Mouse (Mus musculus) intestine, embryonic 16.5 days (tissue): ENCODE measurements at regions not wholly inside any gene's neighbourhood (a gene's known extent, or its start where the extent isn't known, plus 50 kb on each side); places are given as distances from the start of the nearest gene placed in this dataset.

ENCODE experiments used
- ATAC-seq: fragments of 200-750 bp; cut with Nextera tagmentation; 2 replicates; pipeline ENCODE4 v1.8.0; 2017; ENCODE audit warnings: moderate TSS enrichment, moderate library complexity
- H3K27ac ChIP-seq: fragments of 300-500 bp; sonication (generic); 2 replicates; pipeline ENCODE4 v1.5.1; 2014; ENCODE audit warnings: mild to moderate bottlenecking, low read length
- H3K27me3 ChIP-seq: fragments of 300-500 bp; sonication (generic); replicated peaks from 2 replicates; pipeline ENCODE4 v1.6.1; 2014; ENCODE audit warnings: low read length, control low read depth, mixed read lengths; ENCODE audit not compliant: control insufficient read depth, insufficient read depth
- H3K36me3 ChIP-seq: fragments of 300-500 bp; sonication (generic); 2 replicates; pipeline ENCODE4 v1.6.1; 2014; ENCODE audit warnings: low read length, control low read depth; ENCODE audit not compliant: control insufficient read depth, insufficient read depth
- H3K4me1 ChIP-seq: fragments of 300-500 bp; sonication (generic); 2 replicates; pipeline ENCODE4 v1.6.1; 2014; ENCODE audit warnings: low read length, control low read depth, mixed read lengths; ENCODE audit not compliant: control insufficient read depth, insufficient read depth
- H3K4me2 ChIP-seq: fragments of 300-500 bp; sonication (generic); 2 replicates; pipeline ENCODE4 v1.6.1; 2014; ENCODE audit warnings: low read depth, low read length, control low read depth
- H3K4me3 ChIP-seq: fragments of 300-500 bp; sonication (generic); 2 replicates; pipeline ENCODE4 v1.5.1; 2014; ENCODE audit warnings: mild to moderate bottlenecking, low read length
- H3K9ac ChIP-seq: fragments of 300-500 bp; sonication (generic); 2 replicates; pipeline ENCODE4 v1.6.1; 2014; ENCODE audit warnings: low read depth, low read length
- H3K9me3 ChIP-seq: fragments of 300-500 bp; sonication (generic); 2 replicates; pipeline ENCODE4 v1.6.1; 2016; ENCODE audit warnings: low read length, control low read depth; ENCODE audit not compliant: control insufficient read depth
- WGBS: fragments of 180-500 bp; shearing (Covaris S2); extraction: QIAGEN DNeasy Blood & Tissue Kit; methylation state at CpG from one replicate; pipeline ENCODE4 v1.1.7; 2014; 5-methylcytosine and 5-hydroxymethylcytosine counted together

DNA sequence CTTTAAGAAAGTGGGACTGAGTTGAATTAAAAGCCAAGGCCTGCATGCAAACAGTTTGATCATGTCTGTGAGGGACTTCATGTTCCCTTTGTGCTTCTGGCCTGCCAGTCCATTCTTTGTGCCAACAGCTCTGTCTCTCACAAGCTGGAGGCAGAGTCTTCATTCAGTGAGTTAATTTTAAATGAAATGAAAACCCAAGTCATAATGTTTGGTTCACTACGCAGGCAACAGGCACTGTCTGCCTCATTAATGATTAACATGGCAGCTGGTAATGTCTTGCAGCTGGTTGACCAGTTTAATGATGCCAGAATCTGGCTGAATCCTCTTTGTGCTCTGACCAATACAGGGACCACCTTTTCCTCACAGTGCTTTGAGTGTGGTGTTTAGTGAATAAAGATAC lies 380.6 kb downstream of the Sec16b start:
- H3K27me3 ChIP-seq: no peaks in the 10 kb centered on the region
- no peaks in the 10 kb centered on the region for H3K9me3 ChIP-seq
- no peaks in the 10 kb centered on the region for H3K4me1 ChIP-seq
- WGBS: 32% methylated on average over 1 of the region's 1 CpGs
- H3K36me3 ChIP-seq: no peaks in the 10 kb centered on the region
- no peak overlapping the region for H3K27ac ChIP-seq
- H3K9ac ChIP-seq: no peak overlapping the region
- no peak overlapping the region for H3K4me2 ChIP-seq
- ATAC-seq: 0 out of 2 replicates have a peak, but pooled peaks have one; percentile 56
- H3K4me3 ChIP-seq: no peak overlapping the region

DNA sequence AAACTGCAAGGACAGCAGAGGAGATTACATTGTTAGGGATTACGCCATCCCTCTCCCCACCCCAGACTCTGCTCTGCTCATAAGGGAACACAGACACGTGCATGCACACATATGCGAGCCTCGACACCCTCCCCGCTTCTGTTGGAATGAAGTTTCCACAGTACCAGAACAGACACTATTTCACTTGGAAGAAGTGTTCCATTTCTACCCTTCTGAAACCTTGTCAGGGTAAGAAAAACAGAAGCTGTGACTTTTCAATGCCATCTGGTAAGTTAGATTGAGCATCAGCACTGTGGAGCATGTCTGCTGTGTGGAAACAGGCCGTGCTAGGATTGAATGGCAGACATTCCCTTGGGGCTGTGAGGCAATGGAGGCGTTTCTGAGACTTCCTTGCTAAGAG lies 382.0 kb downstream of the Sec16b start:
- ATAC-seq: no peak
- H3K27ac ChIP-seq: no peak overlapping the region
- no peak overlapping the region for H3K4me2 ChIP-seq
- H3K9ac ChIP-seq: no peak overlapping the region
- no peaks in the 10 kb centered on the region for H3K27me3 ChIP-seq
- no peak overlapping the region for H3K4me3 ChIP-seq
- H3K4me1 ChIP-seq: no peaks in the 10 kb centered on the region
- 83% methylated on average over 7 of the region's 7 CpGs for whole genome bisulfite sequencing
- no peaks in the 10 kb centered on the region for H3K9me3 ChIP-seq
- no peaks in the 10 kb centered on the region for H3K36me3 ChIP-seq

DNA sequence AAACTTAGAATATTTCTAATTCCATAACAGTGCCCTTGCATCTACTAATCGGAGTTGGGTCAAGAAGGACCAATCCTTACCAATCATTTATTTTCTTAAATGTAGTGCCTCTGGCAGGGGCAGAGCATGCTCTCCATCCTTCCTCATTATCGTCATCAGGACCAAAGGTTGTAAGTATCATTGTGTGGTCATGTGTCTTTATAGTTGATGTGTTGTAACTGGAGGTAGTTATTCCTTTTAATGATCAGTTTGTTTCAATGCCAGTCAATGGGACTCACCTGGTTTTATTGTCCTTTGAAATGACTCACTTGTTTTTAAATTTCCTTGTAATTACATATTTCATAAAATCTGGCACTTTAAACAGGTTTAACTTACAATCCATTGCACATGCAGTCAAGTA lies 399.6 kb downstream of the Sec16b start:
- WGBS: 70% methylated on average over 2 of the region's 2 CpGs
- H3K4me3 ChIP-seq: no peak overlapping the region
- ATAC-seq: peak; percentile 92

DNA sequence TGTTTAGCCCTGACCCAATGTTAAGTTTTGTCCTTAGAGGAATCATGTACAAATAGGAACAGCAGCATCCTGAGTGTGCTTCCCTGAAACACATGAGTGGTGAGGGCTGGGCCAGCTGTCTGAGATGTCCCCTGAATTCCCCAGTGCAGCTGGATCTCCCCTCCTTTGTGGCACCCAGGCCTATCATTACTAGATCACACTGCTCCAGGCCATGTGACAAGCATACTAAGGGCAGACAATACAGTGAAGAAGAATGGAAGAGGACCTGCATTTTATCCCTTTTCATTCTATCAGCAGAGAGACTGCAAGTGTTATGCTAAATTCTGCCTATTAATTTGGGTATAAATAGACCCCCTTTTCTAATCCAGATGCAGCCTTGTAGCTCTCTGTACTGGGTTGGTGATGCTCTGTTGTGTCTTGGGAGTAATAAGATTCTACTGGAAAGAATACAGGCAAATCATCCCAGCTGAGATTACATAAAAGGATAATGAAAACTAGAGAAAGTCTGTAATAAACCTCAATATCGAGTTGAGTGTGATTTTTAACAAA lies 418.3 kb downstream of the Brinp2 start:
- no peak overlapping the region for H3K4me3 ChIP-seq
- ATAC-seq: no peak
- 64% methylated on average over 1 of the region's 1 CpGs for WGBS

More for the DNA sequence above, 399.6 kb downstream of the Sec16b start:
- Histone ChIP-seq H3K9me3 (no peaks in the 10 kb centered on the region), H3K27me3 (no peaks in the 10 kb centered on the region), H3K4me2 (no peak overlapping the region), H3K4me1 (no peaks in the 10 kb centered on the region), H3K9ac (no peak overlapping the region), H3K27ac (no peak overlapping the region), H3K36me3 (no peaks in the 10 kb centered on the region)

DNA sequence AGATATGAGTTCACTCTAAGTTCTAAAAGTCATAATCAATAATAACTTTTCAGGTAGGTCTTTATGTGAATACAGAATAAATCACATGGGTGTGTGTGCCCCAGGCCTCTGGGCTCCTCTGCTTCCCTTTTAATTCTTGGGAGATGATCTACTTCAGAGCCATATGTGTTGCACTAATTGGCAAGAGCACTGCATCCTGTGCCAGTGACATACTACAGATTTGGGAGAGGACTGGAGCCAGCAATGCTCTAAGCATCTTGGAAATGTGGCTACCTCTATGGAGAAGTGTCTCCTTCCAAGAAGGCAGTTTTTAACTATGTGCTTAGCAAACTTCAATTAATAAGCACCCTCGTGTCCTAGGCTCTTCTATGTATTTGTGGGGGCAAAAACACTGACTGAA lies 416.6 kb downstream of the Brinp2 start:
- H3K4me1 ChIP-seq: no peaks in the 10 kb centered on the region
- H3K4me2 ChIP-seq: no peak overlapping the region
- no peak overlapping the region for H3K4me3 ChIP-seq
- WGBS: 76% methylated on average over 1 of the region's 1 CpGs
- no peaks in the 10 kb centered on the region for H3K9me3 ChIP-seq
- H3K9ac ChIP-seq: no peak overlapping the region
- no peak overlapping the region for H3K27ac ChIP-seq
- no peak for ATAC-seq
- no peaks in the 10 kb centered on the region for H3K36me3 ChIP-seq
- no peaks in the 10 kb centered on the region for H3K27me3 ChIP-seq

More for the DNA sequence above, 418.3 kb downstream of the Brinp2 start:
- no peaks in the 10 kb centered on the region for H3K9me3 ChIP-seq
- no peaks in the 10 kb centered on the region for H3K4me1 ChIP-seq
- no peak overlapping the region for H3K27ac ChIP-seq
- no peaks in the 10 kb centered on the region for H3K36me3 ChIP-seq
- H3K9ac ChIP-seq: no peak overlapping the region
- no peaks in the 10 kb centered on the region for H3K27me3 ChIP-seq
- H3K4me2 ChIP-seq: no peak overlapping the region

DNA sequence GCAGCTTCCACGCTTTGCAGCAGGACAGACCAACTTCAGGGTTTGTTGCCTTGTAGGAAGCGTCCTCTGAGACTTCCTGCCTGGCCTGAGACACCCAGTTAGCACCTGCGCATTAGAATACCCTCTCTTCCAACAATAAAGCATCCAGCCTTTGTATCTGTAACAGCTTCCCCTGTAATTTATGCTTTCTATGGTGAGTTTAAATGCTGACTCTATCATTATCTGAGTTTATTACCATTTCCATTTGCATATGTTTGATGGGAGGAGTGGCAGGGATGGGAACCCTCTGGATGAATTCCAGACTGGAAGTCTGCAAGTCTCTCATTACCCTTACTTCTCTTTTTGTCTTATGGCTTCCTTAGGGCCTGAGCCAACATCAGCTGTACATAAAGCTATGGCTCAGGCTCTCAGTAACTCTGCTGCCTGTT lies 415.8 kb downstream of the Brinp2 start:
- Histone ChIP-seq H3K36me3 (no peaks in the 10 kb centered on the region), H3K9me3 (no peaks in the 10 kb centered on the region), H3K9ac (no peak overlapping the region), H3K4me3 (no peak overlapping the region), H3K27ac (no peak overlapping the region), H3K4me1 (no peaks in the 10 kb centered on the region), H3K27me3 (no peaks in the 10 kb centered on the region), H3K4me2 (no peak overlapping the region)
- no peak for ATAC-seq
- WGBS: 42% methylated on average over 3 of the region's 3 CpGs

DNA sequence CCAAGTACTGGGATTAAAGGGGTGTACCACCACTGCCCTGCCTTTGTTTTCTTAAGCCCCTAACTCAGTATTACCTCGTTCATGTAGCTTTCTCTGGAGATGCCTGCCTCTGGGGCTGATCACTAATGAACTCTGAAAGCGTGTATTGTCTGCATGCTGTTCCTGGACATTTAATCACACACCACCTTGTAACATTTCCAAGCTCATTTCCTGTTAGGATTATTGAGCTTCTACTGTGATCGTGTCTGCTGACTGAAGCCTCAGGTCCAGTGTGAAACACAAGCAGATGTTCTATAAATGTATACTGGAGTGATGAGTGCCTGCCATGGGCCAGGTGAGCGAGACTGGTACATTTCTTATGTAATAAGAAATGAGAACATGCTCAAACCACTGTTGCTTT lies 398.6 kb downstream of the Brinp2 start:
- no peaks in the 10 kb centered on the region for H3K27me3 ChIP-seq
- no peak overlapping the region for H3K4me3 ChIP-seq
- H3K4me1 ChIP-seq: no peaks in the 10 kb centered on the region
- H3K9ac ChIP-seq: no peak overlapping the region
- H3K36me3 ChIP-seq: no peaks in the 10 kb centered on the region
- H3K4me2 ChIP-seq: no peak overlapping the region
- no peak for ATAC-seq
- WGBS: 55% methylated on average over 4 of the region's 4 CpGs
- H3K9me3 ChIP-seq: no peaks in the 10 kb centered on the region
- H3K27ac ChIP-seq: no peak overlapping the region

DNA sequence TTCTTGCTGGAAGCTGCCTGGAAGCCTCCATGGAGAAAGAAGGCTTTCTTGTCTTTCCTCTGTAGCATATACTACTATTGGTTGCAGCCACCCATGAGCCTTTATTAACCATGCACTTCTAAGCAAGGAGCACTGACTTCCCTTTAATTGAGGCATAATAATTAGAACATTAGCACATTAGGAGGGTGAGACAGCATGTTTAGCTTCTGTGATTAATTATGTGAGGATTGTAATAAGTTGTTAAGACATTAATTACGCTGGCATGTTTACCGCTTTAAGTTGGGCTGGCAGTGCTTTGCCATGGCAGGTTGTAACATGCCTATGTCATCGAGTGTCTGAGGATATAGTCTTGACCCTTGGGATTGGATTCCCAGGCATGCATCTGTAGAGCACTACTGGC lies 391.7 kb downstream of the Brinp2 start:
- no peak overlapping the region for H3K4me2 ChIP-seq
- H3K9me3 ChIP-seq: no peaks in the 10 kb centered on the region
- H3K4me1 ChIP-seq: no peaks in the 10 kb centered on the region
- no peak overlapping the region for H3K9ac ChIP-seq
- WGBS: 89% methylated on average over 3 of the region's 3 CpGs
- ATAC-seq: no peak
- no peak overlapping the region for H3K4me3 ChIP-seq
- no peaks in the 10 kb centered on the region for H3K27me3 ChIP-seq
- no peaks in the 10 kb centered on the region for H3K36me3 ChIP-seq
- H3K27ac ChIP-seq: no peak overlapping the region

DNA sequence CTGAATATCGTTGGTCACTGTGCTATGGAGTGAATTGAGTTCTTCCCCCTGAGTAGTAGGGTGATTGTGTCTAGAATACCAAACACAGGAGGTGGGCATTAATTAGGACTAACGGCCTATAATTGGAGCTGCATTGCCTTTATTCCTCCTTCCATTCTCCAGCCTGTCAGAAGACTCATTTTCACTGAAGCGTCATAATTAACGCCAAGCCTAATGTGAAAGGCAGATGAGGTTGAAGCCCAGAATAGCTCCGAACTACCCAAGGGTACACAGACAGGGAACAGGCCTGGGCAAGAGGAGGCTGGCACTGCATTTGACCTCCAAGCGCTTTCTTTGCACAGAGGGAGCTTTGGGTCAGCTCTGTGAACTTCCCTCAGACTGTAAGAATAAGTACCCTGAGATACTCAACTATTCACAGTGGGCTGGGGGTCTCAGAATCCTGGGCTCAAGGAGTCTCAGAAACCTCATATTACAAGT lies 386.5 kb downstream of the Brinp2 start:
- Histone ChIP-seq H3K4me2 (no peak overlapping the region), H3K27ac (no peak overlapping the region), H3K4me1 (no peaks in the 10 kb centered on the region), H3K27me3 (no peaks in the 10 kb centered on the region), H3K36me3 (no peaks in the 10 kb centered on the region), H3K4me3 (no peak overlapping the region), H3K9me3 (no peaks in the 10 kb centered on the region), H3K9ac (no peak overlapping the region)
- ATAC-seq: no peak
- 69% methylated on average over 6 of the region's 6 CpGs for WGBS
